Mouse (Mus musculus): ENCODE data around the gene Mrps33. TPM values are rescaled to one million over a fixed set of nuclear protein-coding genes. Genes with fewer than 3 reads are reported as not detected.

The Mrps33 gene
- 154 and 165 TPM in 2 replicates for polyA plus RNA-seq (2015; fragmentation: Nextera tagmentation; extraction: Ambion mirVana)

- Histone ChIP-seq H3K27ac (ENCODE audit: low read length) (peak within 1 kb of the TSS; percentile 64; the same call in 1 of the 2 replicates), H3K36me3 (ENCODE audit: control insufficient read depth, insufficient read depth) (no peaks in the 10 kb centered on the region), H3K4me1 (ENCODE audit: control insufficient read depth, insufficient read depth, low read length) (peaks cover 4% of the 10 kb centered on the region), H3K4me3 (ENCODE audit: low read length) (peak within 1 kb of the TSS; percentile 87), H3K9me3 (replicated peaks; ENCODE audit: control insufficient read depth, low read length) (no peaks in the 10 kb centered on the region), H3K27me3 (ENCODE audit: control insufficient read depth, insufficient read depth, low read length) (no peaks in the 10 kb centered on the region), H3K9ac (ENCODE audit: low read length) (peak within 1 kb of the TSS; percentile 87), H3K4me2 (ENCODE audit: low read depth, low read length) (peak within 1 kb of the TSS; percentile 80)
- under 1% methylated on average over 40 of the region's 40 CpGs for WGBS
- ATAC-seq (replicated peaks; ENCODE audit: extremely low read depth, insufficient read depth, low FRiP score) = peak; percentile 99
Measured at GRCm38 (mm10) chr6:39810612-39811116, at the start of gene Mrps33. TSS of gene Mrps33 (minus strand) at chr6:39810988.

GRCm38 (mm10) chr6:39849667-39850066, 38.9 kb upstream of the Mrps33 start:
- Histone ChIP-seq H3K27ac (ENCODE audit: low read length) (no peak overlapping the region), H3K27me3 (ENCODE audit: control insufficient read depth, insufficient read depth, low read length) (no peaks in the 10 kb centered on the region), H3K36me3 (ENCODE audit: control insufficient read depth, insufficient read depth) (no peaks in the 10 kb centered on the region), H3K4me3 (ENCODE audit: low read length) (no peak overlapping the region), H3K9me3 (replicated peaks; ENCODE audit: control insufficient read depth, low read length) (no peaks in the 10 kb centered on the region), H3K4me1 (ENCODE audit: control insufficient read depth, insufficient read depth, low read length) (no peaks in the 10 kb centered on the region), H3K4me2 (ENCODE audit: low read depth, low read length) (no peak overlapping the region), H3K9ac (ENCODE audit: low read length) (no peak overlapping the region)
- 86% methylated on average over 4 of the region's 4 CpGs for WGBS
- no peak for ATAC-seq (replicated peaks; ENCODE audit: extremely low read depth, insufficient read depth, low FRiP score)

GRCm38 (mm10) chr6:39848766-39849165, 38.0 kb upstream of the Mrps33 start:
- 32% methylated on average over 7 of the region's 7 CpGs for WGBS
- H3K36me3 ChIP-seq (ENCODE audit: control insufficient read depth, insufficient read depth) = no peaks in the 10 kb centered on the region
- no peaks in the 10 kb centered on the region for H3K27me3 ChIP-seq (ENCODE audit: control insufficient read depth, insufficient read depth, low read length)
- no peaks in the 10 kb centered on the region for H3K4me1 ChIP-seq (ENCODE audit: control insufficient read depth, insufficient read depth, low read length)
- no peak overlapping the region for H3K4me2 ChIP-seq (ENCODE audit: low read depth, low read length)
- no peak for ATAC-seq (replicated peaks; ENCODE audit: extremely low read depth, insufficient read depth, low FRiP score)
- H3K27ac ChIP-seq (ENCODE audit: low read length) = no peak overlapping the region
- H3K4me3 ChIP-seq (ENCODE audit: low read length) = no peak overlapping the region
- H3K9me3 ChIP-seq (replicated peaks; ENCODE audit: control insufficient read depth, low read length) = no peaks in the 10 kb centered on the region; the same call in 1 of the 2 replicates
- no peak overlapping the region for H3K9ac ChIP-seq (ENCODE audit: low read length)

- WGBS = 71% methylated on average over 2 of the region's 2 CpGs
- Histone ChIP-seq H3K4me2 (ENCODE audit: low read depth, low read length) (no peak overlapping the region), H3K36me3 (ENCODE audit: control insufficient read depth, insufficient read depth) (no peaks in the 10 kb centered on the region), H3K9me3 (replicated peaks; ENCODE audit: control insufficient read depth, low read length) (no peaks in the 10 kb centered on the region; the same call in 1 of the 2 replicates), H3K4me3 (ENCODE audit: low read length) (no peak overlapping the region), H3K4me1 (ENCODE audit: control insufficient read depth, insufficient read depth, low read length) (no peaks in the 10 kb centered on the region), H3K27ac (ENCODE audit: low read length) (no peak overlapping the region), H3K9ac (ENCODE audit: low read length) (no peak overlapping the region), H3K27me3 (ENCODE audit: control insufficient read depth, insufficient read depth, low read length) (no peaks in the 10 kb centered on the region)
- no peak for ATAC-seq (replicated peaks; ENCODE audit: extremely low read depth, insufficient read depth, low FRiP score)
Measured at GRCm38 (mm10) chr6:39847538-39847937, 36.8 kb upstream of the Mrps33 start.

GRCm38 (mm10) chr6:39843698-39844342, 33.0 kb upstream of the Mrps33 start:
- no peak for ATAC-seq (replicated peaks; ENCODE audit: extremely low read depth, insufficient read depth, low FRiP score)
- no peaks in the 10 kb centered on the region; the same call in 1 of the 2 replicates for H3K9me3 ChIP-seq (replicated peaks; ENCODE audit: control insufficient read depth, low read length)
- no peak overlapping the region for H3K4me3 ChIP-seq (ENCODE audit: low read length)
- no peaks in the 10 kb centered on the region for H3K36me3 ChIP-seq (ENCODE audit: control insufficient read depth, insufficient read depth)
- no peaks in the 10 kb centered on the region for H3K4me1 ChIP-seq (ENCODE audit: control insufficient read depth, insufficient read depth, low read length)
- H3K4me2 ChIP-seq (ENCODE audit: low read depth, low read length) = no peak overlapping the region
- no peak overlapping the region for H3K9ac ChIP-seq (ENCODE audit: low read length)
- H3K27ac ChIP-seq (ENCODE audit: low read length) = no peak overlapping the region
- WGBS = 79% methylated on average over 14 of the region's 14 CpGs
- no peaks in the 10 kb centered on the region for H3K27me3 ChIP-seq (ENCODE audit: control insufficient read depth, insufficient read depth, low read length)

- Histone ChIP-seq H3K9ac (ENCODE audit: low read length) (no peak overlapping the region), H3K4me2 (ENCODE audit: low read depth, low read length) (no peak overlapping the region), H3K27ac (ENCODE audit: low read length) (no peak overlapping the region), H3K9me3 (replicated peaks; ENCODE audit: control insufficient read depth, low read length) (no peaks in the 10 kb centered on the region), H3K27me3 (ENCODE audit: control insufficient read depth, insufficient read depth, low read length) (no peaks in the 10 kb centered on the region), H3K4me3 (ENCODE audit: low read length) (no peak overlapping the region), H3K4me1 (ENCODE audit: control insufficient read depth, insufficient read depth, low read length) (no peaks in the 10 kb centered on the region), H3K36me3 (ENCODE audit: control insufficient read depth, insufficient read depth) (no peaks in the 10 kb centered on the region)
- 73% methylated on average over 5 of the region's 5 CpGs for WGBS
- no peak for ATAC-seq (replicated peaks; ENCODE audit: extremely low read depth, insufficient read depth, low FRiP score)
Measured at GRCm38 (mm10) chr6:39828736-39829135, 17.9 kb upstream of the Mrps33 start.

GRCm38 (mm10) chr6:39821241-39821640, 10.5 kb upstream of the Mrps33 start:
- Histone ChIP-seq H3K27me3 (ENCODE audit: control insufficient read depth, insufficient read depth, low read length) (no peaks in the 10 kb centered on the region), H3K9me3 (replicated peaks; ENCODE audit: control insufficient read depth, low read length) (no peaks in the 10 kb centered on the region), H3K9ac (ENCODE audit: low read length) (no peak overlapping the region), H3K36me3 (ENCODE audit: control insufficient read depth, insufficient read depth) (no peaks in the 10 kb centered on the region), H3K4me3 (ENCODE audit: low read length) (no peak overlapping the region), H3K4me1 (ENCODE audit: control insufficient read depth, insufficient read depth, low read length) (no peaks in the 10 kb centered on the region), H3K4me2 (ENCODE audit: low read depth, low read length) (no peak overlapping the region), H3K27ac (ENCODE audit: low read length) (no peak overlapping the region)
- ATAC-seq (replicated peaks; ENCODE audit: extremely low read depth, insufficient read depth, low FRiP score) = no peak
- WGBS = 82% methylated on average over 3 of the region's 3 CpGs

GRCm38 (mm10) chr6:39818922-39819321, 8.1 kb upstream of the Mrps33 start:
- 46% methylated on average over 4 of the region's 4 CpGs for WGBS
- H3K9ac ChIP-seq (ENCODE audit: low read length) = no peak overlapping the region
- H3K27ac ChIP-seq (ENCODE audit: low read length) = no peak overlapping the region
- H3K9me3 ChIP-seq (replicated peaks; ENCODE audit: control insufficient read depth, low read length) = no peaks in the 10 kb centered on the region
- H3K4me1 ChIP-seq (ENCODE audit: control insufficient read depth, insufficient read depth, low read length) = no peaks in the 10 kb centered on the region
- no peak overlapping the region for H3K4me3 ChIP-seq (ENCODE audit: low read length)
- no peaks in the 10 kb centered on the region for H3K27me3 ChIP-seq (ENCODE audit: control insufficient read depth, insufficient read depth, low read length)
- no peaks in the 10 kb centered on the region for H3K36me3 ChIP-seq (ENCODE audit: control insufficient read depth, insufficient read depth)
- no peak overlapping the region for H3K4me2 ChIP-seq (ENCODE audit: low read depth, low read length)
- ATAC-seq (replicated peaks; ENCODE audit: extremely low read depth, insufficient read depth, low FRiP score) = no peak

GRCm38 (mm10) chr6:39808511-39808910, 2.3 kb downstream of the Mrps33 start:
- no peak overlapping the region for H3K9ac ChIP-seq (ENCODE audit: low read length)
- H3K4me1 ChIP-seq (ENCODE audit: control insufficient read depth, insufficient read depth, low read length) = peaks cover 4% of the 10 kb centered on the region
- no peak overlapping the region for H3K4me3 ChIP-seq (ENCODE audit: low read length)
- no peak overlapping the region for H3K4me2 ChIP-seq (ENCODE audit: low read depth, low read length)
- no peaks in the 10 kb centered on the region for H3K27me3 ChIP-seq (ENCODE audit: control insufficient read depth, insufficient read depth, low read length)
- no peak overlapping the region for H3K27ac ChIP-seq (ENCODE audit: low read length)
- ATAC-seq (replicated peaks; ENCODE audit: extremely low read depth, insufficient read depth, low FRiP score) = no peak
- H3K36me3 ChIP-seq (ENCODE audit: control insufficient read depth, insufficient read depth) = no peaks in the 10 kb centered on the region
- H3K9me3 ChIP-seq (replicated peaks; ENCODE audit: control insufficient read depth, low read length) = no peaks in the 10 kb centered on the region
- WGBS = 80% methylated on average over 5 of the region's 5 CpGs
